Mouse (Mus musculus) CD4-positive helper T cell, adult 2 months (primary cell): ENCODE results near the gene Txk.

ENCODE experiments used
- DNase-seq: peaks from one replicate; pipeline ENCODE4 v3.0.0-alpha.2; 2012; ENCODE audit warnings: low read depth, missing footprints, low spot score

Gene Txk

DNA sequence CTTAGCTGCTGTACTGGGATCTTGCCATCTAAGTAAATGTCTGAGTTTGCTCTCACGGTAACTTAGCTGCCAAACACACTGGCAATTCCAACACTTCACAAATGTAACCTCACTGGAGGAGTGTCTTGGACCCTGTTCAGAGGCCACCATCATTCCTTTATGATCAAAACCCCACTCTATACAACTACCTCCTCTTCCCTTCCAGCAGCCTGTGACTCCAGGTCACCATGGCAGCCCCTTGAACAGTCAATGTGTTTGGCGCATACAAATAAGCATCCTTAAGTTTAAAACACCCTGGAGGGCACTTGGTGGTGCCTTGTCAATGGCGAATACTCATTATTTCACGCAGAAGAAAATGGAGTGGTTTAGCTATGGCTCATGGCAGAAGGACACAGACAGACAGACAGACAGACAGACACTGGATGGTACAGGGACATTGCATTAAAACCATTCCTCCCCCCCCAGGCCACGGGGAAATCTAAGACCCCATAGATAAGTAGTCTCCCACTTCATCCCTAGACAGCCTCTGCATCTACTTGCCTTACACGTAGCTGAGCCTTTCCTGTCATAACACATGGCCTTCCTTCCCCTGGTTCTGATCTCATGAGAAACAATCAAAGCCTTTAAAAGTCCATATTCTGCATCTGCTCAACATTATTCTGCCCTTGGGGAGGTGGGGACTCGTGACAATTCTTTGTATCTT, 1.4 kb downstream of the Txk start:
- peak; percentile 12 for DNase-seq

DNA sequence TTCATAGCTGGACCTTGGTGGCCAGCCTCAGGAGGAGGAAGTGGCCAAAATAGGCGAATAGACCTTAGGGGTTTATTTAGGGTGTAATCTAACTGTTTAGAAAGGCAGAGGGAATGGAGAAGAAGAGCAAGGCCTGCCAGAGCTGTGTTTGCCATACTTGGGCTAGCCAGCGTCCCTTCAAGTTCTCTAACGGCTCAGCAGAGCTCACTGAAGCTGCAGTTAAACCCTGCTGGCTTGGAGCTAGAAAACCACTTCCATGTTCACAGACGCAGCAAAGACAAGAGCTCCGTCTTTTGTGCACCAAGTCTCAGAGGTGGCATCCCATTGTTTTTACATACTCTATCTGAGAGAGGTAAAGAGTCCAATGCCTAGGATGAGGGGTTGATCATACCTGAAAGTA, 2.4 kb downstream of the Txk start:
- DNase-seq, result peak; percentile 28

DNA sequence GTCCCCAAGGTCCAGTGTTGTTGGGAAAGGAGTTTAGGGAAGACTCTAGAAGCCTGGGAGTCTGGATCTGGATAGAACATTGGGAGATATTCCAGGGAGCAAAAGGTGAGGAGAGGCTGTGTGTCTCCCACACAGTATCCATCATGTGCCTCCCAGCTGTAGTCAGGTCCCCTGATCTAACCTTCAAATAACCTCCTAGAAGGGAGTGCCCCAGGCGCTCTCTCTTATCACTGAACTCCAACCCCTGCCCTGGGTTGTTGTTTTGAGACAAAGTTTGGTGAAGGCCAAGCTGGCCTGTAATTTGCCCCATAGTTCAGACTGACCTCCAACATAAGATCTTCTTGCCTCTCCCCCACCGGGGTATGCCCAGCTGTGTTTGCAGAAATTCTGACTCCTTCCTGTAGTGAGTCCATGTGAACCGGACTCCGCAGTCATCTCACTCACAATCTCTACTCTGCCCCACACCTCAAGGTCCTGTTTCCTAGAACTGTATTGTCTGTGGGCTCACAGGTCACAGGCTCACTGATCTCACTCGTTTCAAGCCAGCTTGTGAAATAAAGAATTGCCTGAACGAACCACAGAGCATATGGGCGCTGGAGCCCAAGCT, 3.8 kb downstream of the Txk start:
- no peak for DNase-seq

DNA sequence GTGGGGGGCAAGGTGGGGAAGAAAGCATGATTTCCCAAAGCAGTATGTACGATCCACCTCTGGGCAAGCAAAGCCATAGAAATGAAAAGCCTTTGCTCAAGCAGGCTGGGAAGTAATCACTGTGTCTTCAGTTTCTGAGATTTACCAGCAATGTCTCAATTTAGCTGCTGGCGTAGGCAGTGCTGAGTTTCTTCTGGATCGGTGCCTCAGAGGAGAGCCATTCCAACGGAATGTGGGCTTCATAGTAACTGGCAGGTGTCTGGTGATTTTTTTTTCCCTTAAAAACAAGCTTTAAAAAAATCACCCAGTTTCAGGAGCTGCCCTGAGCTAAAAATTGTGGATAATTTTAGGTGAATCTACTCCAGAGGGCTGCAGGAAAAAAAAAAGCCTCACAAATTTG, 5.2 kb downstream of the Txk start:
- no peak for DNase-seq

DNA sequence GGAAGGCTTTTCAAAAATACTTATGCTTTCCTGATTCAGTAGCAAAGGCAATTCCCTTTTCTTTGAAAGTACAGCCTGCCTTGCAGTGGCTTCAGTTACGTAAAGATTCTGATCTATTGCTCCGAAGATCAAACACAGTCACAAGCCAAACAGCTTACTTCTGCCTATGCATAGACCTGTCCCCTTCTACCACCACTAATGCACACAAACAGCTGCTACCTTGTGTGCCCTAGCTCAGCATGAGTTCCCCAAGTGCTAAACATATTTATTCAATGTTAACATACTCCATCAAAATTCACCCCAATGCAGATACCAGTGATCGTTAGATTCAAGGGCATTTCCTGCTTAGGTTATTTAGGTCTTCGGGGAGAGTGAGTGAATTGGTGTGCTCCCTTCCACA, 6.1 kb downstream of the Txk start:
- peak; percentile 35 for DNase-seq

DNA sequence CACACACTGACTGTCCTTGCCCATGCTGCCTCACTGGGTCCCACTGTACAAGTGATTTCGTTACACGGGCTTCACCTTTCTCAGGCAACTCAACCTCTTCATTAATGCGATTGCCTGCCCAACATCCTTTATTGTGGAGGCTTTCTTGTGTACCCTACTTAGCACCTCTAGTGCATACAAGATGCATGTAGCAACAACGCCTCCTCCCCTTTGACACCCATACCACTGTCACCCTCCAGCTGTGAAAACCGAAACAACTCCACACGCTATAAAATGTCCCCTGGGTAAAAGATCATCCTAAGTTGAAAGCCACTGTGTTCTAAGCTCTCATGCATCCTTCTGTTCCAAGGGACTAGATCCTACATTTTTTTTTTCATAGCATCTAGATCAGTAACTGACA, 9.5 kb downstream of the Txk start:
- peak; percentile 36 for DNase-seq

DNA sequence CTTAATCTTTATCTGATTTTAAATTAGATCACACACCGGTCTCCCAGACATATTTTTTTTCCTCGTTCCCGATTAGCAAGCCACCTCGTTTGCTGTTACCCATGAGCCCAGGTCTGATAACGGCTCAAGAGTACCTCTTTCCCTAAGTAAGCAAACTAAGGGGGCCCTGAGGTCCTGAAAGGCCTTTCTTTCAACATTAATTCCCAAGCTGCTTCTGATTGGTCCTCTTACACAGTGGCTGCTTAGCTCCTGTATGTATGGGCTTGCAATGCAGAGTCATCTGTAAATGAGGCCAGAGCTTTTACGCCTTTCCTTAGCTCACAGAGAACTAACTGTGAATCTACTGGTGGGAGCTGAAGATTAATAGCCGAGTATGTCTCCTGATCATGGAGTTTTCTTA, 15.7 kb downstream of the Txk start:
- DNase-seq, result no peak

DNA sequence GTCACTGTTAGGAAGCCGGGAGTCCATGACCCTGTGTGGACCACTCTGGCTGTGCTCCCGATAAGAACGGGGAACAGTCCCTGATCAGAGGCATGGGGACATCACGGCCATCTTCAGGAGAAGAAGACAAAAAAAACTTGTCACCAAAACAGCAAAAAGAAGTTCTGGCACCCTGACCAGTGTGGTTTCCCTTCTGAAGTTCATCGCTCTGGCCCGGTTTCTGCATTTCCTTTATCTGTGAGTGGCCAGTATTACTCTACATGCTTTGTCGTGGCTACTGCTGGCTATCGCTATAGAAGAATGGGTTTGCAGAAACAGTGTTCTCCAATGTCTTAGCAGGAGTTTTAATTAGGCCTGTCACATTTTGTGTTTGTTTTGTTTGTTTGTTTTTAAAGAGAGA, 16.1 kb downstream of the Txk start:
- no peak for DNase-seq

DNA sequence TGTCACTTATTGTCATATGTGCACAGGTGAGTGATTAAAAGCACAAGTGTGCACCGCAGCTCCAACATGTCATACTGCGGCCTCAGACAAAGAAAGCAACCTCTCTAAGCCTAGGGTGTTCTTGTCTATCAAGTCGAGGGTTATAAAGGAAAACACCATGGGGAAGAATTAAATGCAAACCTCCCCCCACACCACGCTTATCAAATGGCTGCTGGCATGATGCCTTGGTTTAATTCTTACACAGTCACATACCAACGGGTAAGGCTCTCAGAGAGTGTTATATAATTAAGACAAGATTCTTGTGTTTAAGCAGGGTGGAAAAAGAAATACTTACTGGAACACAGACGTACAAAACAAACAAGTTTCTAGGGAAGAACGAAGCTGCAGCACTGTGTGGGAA, 16.8 kb downstream of the Txk start:
- DNase-seq, result no peak

DNA sequence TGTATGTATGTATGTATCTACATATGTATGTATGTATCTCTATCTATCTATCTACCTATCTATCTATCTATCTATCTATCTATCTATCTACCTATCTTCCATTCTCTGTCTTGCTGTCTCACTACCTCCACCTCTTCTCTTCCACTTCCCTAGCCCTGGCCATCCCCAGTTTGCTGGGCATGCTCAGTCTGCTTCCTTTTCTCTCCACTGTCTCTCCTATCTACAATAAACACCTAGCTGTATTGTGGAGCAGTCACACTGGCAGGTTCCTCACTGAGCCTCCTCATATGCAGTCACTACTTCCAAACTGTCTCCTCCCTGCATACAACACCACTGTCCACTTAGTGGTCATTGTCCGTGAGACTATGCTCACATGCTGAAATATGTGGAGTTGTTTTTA, 19.7 kb downstream of the Txk start:
- DNase-seq, result no peak

DNA sequence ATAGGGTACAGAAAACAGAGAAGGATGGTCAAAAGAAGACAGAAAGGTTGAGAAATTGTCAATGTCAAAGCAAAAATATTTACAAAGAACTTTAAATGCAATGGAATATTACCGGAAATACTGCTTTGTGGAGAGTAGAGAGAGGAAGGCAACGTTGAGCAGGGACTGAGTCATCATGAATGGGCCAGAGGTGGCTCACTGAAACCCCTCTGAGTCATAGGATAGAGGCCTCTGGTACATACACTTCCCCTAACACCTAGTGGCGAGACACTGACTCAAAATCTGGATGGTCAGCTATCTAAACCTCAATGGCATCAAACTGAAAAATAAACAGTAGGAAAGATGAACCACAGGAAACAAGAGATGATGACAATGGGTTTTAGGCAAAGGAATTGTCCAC, 27.2 kb downstream of the Txk start:
- no peak for DNase-seq

DNA sequence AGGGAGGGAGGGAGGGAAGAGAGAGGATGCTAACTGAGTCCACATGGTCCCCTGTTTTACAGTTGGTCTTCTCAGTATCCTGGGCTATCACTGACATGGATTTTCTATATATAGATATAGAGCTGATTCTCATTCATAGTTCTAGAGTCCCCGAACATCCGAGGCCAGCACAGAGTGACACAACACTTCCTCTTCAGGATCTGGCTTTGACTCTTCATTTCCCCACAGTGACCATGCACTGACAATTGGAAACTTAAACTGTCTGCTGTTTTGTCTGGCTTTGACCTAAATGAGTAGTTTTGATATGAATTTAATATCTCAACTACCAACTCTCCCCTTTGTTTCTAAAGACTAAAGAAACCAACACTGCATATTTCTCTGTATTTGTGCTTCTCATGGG, 29.1 kb downstream of the Txk start:
- DNase-seq, result no peak

DNA sequence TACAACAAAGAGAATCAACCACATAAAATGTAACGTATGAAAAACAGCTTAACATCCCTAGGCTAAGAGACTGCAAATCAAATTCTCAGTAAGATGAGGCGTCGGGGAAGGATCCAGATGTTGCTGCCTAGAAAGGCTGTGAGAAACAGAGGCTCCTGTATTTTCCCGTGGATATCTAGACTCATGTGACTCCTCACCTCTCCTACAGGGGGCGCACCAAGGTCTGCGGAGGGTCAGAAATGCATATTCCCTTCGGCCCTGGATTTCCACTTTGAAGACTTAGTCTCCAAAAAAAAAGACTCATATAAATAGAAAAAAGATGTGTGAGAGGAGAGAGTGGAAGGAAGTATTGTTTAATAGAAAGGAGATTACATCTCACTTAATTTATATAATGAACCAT, 32.0 kb downstream of the Txk start:
- peak; percentile 36 for DNase-seq

DNA sequence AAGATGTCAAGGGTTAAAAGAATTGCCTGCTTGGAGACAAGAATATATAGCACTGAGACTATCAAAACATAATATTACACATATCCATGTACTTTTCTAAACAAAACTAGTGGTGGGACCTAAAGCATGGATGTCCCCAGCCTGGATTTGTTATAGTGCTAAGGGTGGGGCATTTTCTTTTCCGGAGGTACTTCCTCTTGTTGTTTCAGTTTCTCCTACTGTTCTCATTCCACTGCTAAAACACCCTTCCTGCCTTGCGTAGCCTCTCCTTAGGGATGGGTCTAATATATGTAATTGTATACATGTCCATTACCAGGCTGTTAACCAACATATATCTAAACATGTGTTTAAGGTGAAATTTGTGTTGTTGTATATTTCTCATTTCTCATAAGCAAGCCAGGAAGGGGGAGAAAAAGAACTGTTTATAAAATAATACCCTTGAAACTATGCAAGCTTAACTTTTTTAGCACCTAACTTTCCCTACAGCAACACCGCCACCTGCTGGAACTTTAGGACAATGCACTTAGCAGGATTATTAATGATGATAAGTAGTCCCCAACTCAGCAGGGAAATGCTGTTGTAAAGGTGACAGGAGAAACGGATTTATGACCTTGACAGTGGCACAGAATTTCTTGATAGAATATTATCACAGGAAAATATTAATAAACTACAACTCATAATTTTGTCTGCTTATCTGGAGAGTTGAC, 41.9 kb downstream of the Txk start:
- peak; percentile 67 for DNase-seq

DNA sequence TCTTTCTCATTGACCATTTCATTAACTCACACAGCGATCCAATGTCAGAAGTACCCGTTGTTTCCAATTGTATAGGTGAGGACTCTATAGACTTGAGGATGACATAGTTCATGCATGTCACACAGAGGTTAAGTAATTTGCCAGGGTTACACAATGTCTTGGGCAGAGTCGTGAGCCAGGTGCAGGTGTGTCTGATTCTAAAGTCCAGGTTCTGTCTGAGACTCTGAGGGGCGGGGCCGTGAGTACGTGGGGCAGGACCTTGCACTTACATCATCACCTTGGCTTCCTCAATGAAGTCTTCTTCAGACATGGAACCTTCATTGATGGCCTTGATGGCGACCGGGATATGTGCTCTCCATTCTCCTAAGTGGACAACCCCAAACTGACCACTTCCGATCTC, 42.6 kb downstream of the Txk start:
- DNase-seq, result no peak

DNA sequence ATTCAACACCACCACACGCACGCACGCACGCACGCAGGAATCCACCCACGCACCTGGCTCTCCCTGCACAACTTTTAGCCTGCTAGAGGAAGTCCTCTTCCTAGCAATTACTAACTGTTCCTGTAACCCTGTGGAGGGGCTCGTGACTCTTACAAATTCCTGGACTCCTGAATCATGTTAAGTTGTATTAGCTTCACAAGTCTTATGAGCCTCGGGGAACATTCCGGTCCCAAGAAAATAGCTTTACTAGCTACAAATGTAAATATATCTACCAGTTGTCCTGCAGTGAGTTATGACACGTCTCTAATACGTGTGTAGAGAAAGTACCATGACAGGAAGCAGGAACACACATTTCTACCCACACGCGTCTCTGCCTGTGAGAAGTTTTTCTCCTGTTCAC, 43.1 kb downstream of the Txk start:
- DNase-seq, result no peak

DNA sequence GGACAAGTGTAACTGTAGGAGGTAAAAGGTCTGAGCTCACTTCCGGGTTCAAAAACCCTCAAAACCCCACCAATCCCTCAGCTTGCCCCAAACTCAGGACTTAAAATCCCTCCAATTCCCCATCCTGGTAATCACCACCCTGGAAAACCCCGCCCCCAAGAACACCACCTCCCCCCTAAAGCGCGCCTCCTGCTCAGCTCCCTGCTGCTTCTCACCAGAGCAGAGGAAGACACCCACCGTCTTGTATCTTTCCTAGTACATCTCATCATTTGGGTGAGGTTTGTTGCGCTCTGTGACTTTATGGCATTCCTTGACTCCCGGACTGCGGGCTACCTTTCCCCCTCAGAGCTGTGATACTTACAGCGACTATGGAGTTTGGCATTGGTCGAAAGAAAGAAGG, 45.9 kb downstream of the Txk start:
- DNase-seq, result no peak

DNA sequence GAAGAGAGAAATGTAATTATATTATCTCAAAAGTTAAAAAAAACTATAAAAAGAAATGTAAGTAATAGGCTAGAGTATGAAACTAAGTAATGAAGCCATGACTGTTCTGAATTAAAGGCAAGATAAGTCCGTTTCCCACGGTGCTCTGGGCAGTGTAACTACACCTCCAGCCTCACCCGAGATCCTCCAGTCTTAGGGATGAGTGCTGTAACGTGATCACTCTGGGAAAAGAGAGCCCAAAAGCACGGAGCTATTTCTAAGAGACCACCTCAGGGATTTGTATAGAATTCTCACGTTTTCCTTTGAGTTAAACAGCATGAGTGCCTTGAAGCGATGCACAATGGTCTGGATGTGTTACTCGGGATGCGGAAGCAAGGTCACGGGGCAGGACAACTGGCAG, 46.5 kb downstream of the Txk start:
- DNase-seq, result no peak

DNA sequence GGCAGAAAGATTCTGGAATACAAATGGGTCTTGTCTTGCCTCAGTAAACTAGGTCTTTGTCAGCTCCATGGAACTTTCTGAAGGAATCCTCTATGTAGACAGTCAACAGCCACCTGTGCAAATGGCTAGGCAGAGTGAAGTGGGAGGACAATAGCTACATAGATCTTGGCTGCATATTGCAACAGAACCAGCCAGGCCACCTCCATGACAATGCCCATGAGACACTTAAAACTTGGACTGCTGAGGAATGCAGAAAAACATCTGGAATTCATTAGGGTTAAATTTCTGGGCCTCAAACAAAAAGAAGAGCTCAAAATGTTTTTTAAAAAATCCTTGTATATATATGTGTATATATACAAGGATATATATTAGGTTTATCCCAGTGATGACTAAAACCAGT, 50.4 kb downstream of the Txk start:
- DNase-seq, result no peak

DNA sequence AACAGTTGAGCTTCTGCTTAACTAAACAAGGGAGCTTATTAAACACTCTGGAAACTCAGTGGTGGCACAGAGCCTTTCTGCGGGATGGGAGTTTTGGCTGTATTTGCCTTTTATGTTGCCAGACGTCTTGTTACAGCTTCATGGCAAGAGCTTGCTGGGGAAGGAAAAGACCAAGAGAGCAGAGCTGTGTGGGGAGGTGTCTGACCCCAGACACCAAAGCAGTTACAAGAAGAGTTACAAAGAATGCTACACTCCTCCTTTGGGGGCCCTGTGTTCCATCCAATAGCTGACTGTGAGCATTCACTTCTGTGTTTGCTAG, 53.1 kb downstream of the Txk start:
- no peak for DNase-seq

DNA sequence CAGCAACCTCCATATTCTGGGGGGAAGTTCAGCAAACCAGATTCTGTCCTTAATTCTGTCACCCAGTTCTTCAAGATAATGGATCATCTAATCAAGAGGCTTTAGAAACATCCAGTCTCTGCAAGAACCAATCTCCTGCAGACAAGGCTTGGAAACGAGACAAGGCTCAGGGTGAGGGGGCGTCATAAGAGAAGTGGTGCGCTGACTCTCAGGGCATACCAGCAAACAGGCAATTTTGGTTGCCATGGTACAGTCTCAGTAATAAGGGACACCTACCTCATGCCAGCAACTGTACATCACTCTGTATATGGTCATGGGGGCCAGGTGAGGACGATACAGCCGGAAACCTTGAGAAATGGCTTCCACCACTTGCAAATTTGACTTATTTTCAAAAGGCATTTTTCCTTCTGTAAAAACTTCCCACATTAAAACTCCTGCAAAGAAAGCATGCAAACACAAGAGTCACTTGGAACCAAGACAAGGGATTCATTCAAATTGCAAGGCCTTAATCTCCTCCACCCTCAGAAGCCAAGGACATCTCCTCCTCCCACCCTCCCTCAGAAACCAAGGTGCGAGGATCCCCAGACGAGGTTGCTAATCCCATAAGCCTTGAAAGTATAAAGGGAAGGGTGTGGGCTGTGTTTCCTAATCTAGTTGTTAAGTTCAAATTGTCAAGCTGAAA, 53.6 kb downstream of the Txk start:
- no peak for DNase-seq

DNA sequence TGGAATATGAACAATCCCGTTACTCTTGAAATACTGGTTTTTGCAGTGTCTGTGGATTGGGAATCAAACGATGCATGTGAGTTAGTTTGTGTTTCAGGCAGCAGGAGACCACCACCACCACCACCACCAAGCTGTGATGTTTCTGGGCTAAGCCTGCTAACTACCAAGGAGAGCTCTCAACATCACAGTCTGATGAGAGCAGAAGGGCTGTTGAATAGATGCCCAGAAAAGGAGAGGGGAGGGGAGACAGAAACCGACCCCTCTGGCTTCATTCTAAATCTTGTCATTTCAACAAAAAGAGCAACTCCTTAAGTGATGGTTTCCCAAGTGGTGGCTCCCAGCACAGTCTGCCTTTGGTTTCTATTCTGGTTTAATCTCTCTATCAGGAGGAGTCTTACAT, 54.2 kb downstream of the Txk start:
- DNase-seq, result no peak

DNA sequence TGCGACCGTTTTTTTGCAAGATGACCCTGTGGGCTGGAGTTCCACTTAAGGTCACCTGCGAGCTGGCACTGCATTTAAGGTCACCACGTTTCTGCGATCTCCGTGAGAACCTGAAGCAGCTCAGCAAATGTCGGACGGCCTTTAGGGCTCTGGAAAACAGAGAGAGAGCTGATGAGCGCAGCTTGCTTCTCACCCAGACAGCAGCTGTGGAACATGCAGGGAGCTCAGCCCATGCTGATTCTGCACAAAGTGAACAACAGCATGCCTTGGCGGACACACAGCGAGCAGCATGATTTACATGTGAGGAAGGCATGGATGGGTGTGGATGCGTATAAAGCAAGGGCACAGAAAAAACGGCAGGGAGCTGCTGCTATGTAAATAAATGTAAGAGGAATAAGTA, 56.1 kb downstream of the Txk start:
- no peak for DNase-seq
